Mouse (Mus musculus) embryo, embryonic 10 days (tissue): ENCODE measurements around the gene F5.
"Not testable (repeated sequence)": the region's sequence is repeated elsewhere in the genome, so short reads cannot be mapped to it uniquely, and the experiment has no call there.

Source experiments
- DNase-seq: peaks from one replicate; pipeline ENCODE4 v3.0.0-alpha.2; 2015; ENCODE audit warnings: low spot score

Gene F5

DNA sequence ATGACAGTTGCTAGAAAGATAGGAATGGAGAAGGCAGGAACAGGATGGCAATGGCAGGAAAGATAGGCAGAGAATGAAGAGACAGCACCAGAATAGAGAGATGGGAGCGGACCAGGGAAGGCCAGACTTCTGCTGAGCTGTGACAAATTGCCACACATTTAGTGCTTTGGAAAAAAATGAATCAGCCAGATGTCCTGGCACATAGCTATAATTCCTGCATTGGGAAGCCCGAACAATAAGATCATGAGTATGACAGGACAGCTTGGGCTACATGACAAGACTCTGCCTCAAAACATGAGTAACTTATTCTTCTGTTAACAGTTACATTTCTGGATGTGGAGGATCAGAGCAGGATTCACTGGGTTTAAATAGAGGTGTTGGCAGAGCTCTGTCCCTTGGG lies 8.1 kb downstream of the F5 start:
- DNase-seq: no peak

DNA sequence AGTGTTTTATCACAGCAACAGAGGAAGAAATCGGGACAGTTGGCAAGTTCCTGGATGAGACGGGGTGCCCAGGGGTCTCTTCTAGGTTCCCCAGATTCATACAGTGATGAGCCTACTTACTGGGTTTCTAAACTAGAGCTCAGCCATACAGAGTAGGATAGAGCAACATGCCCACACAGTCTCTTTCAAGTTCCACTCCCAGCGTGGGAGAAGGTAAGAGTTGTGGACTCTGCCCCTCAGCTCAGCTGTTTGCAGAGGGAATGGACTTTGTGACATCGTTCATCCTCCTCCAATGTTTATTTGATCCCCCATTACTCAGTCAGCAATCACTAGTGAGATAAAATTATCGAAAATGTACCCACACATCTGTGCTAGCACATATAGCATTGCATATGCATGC lies 11.1 kb downstream of the F5 start:
- no peak for DNase-seq

DNA sequence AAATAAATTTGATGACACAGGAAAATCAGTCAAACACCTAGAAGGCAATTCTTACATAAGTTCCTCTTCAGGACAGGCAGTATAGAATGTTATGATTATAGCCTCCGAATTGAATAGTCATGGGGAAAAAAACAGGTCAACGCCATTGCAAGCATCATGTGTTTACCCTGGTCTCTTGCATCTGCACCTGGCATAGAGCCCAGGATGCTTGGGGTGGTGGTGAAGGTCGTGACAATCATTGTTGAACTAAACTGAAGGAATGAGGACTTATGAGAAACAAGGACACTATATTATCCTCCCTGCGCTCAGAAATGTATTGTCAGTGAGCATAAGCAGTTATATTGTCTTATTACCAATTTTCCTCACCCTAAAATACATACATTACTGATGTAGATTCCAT lies 17.2 kb downstream of the F5 start:
- DNase-seq: no peak

DNA sequence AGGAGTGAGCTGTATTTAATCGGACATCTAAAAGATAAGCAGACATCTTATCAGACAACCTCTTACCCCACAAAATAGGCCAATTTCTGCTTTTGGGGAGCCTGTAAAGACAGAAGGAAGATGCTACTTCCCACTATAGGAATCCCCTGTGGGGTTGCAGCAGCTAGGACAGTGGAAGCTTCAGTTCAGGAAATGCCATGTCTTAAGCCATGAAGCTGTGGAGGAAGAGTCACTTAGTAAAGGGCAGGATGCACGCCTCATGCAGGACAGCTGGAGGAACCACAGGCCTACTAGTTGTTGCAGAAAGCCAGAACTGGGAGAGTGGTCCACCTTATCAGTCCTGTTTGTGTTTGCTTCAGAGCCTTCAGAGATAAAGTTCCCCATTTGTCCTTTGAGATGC lies 18.8 kb downstream of the F5 start:
- no peak for DNase-seq

DNA sequence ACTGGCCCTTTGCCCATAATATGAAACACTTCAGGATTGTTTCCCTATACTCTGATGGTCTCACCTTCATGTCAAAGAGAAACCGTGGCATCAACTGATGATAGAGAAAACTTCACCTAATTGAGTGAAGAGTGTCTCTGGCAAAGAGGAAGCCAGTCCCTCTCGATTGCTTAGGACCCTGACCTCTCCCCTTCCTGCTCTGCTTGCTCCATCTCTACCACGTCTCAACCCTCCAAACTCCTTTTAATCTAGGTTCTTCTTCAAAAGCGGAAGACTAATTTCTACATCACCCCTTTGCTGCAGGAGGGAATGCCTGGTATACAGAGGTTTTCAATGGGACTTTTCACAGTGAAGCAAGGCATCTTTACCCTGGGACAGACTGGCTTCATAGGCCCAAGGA lies 21.5 kb downstream of the F5 start:
- no peak for DNase-seq

DNA sequence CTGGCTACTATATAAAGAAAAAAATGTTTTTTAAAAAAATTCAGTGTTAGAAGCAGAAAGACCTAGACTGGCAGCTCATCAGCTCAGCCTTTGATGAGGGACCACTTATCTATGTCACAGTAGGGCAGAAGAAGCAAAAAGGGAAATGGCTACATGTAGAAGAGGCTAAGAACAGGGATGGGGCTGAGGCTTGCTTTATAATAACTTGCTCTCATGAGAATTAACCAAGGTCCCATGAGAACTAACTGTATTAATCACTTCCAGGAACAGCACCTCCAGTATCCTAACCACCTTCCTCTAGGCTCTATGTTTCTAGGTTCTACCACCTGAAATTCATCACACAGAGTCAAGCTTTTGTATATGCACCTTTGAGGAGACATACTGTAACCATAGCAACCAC lies 25.2 kb downstream of the F5 start:
- DNase-seq: no peak

DNA sequence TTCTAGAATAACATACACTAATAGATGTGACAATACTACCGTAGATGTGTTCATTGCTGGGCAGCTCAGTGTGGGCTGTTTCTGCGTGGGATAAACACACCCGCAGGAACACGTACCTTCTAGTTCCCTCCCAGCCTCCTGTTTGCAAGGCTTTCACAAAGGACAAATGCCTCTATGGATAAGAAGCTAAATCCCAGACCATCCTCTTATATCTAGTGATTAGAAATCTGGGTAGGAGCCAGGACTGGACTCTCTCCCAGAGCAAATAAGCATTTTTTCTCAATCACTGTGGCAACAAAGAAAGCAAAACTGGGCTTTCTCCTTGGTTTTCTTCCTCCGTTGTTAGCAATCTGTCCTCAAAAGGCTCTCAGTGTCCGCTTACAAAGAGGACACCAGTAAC lies 26.8 kb downstream of the F5 start:
- no peak for DNase-seq

DNA sequence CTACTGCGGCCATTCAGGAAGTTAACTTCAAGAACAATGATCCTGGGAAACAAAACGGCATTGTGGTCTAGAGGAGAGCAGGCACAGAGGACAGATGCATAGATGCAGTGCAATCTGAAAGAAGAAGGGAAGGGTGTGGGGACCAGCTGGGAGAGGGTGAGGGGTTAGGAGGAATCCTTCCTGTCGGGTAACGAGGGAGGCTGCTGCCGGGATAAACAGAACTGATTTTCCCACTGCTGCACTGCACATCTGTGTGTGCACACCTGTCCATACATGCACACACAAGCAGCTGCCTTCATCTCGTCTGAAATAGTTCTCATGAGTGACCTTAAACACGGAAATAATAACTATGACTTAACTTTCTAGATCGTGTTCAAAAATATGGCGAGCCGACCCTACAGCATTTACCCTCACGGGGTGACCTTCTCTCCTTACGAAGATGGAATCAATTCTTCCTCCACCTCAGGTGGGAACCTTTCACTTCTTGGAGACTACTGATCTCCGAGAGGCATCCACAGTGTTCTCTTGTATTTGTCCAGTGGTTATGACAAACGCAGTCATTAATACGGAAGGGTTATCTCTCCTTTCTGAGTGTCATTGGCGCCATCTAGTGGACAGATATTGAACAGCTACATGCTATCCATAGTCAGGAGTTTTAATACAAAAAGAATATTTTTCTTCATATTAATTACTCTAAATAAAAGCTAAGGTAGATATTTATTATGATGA lies 32.7 kb downstream of the F5 start:
- DNase-seq: peak; percentile 81

DNA sequence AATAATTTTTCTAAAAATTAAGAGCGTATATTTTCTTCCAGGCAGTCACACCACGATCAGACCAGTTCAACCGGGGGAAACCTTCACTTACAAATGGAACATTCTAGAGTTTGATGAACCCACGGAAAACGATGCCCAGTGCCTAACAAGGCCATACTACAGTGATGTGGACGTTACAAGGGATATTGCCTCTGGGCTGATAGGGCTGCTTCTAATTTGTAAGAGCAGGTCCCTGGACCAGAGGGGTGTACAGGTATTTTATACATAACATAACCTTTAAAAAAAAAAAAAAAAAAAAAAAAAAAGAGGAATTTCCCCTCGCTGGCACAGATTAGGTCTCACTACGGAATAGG lies 33.2 kb downstream of the F5 start:
- DNase-seq: no peak

DNA sequence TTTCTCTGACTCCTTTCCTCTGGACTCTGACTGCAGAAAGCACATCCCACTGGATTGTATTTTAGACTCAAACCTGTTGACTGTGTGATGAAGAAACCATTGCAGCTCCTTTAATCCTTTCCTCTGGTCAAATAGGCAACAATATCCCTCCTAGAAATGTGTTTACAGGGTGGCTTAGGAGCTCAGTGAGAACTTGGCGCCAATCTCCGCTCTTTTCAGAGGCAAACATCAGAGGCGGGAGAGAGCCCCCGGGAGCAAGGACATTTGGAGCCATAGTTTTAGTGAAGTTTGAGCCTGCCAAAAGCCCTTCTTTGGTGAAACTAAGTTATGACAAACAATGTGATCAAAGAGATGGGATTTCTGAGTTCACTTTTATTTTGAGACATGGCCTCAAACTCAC lies 33.7 kb downstream of the F5 start:
- DNase-seq: no peak

DNA sequence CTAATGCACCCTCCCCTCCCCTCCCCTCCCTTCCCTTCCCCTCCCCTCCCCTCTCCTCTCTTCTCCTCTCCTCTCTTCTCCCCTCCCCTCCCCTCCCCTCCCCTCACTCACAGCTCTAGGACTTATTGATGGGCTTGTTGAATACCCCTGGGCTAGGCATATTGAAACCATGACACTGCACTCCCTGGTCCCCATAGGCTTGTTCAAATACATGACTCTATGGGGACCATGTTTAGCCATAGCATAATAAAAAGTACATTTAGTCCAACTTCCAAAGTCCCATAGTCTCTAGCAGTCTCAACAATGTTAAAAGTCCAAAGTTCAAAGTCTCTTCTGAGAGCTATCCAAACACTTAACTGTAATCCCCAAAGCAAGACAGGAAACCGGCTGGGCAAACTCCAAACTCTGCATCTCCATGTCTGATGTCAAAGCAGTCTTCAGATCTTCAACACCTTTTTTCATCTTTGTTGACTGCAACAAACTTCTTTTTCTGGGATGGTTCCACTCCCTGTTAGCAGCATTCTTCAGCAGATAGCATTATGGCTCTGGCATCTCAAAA lies 35.4 kb downstream of the F5 start:
- DNase-seq: no peak

DNA sequence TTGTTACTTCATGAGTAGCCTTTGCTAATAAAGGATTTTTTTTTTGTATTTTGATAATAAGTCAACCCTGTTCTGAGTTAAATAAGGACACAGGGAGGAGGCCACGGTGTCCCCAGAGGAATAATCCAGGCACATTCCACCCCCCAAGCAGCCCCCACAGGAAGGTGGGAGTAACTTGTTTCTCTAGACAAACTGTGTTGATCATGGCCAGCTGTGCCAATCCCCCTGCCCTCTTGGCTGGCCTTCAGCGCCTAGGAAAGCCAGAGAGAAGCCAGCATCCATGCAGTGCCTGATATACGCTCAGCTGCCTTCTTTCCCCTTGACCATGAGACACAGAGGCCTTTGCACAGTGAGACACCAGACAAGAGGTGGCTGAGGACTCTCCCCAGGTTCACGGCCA lies 47.9 kb downstream of the F5 start:
- DNase-seq: no peak

DNA sequence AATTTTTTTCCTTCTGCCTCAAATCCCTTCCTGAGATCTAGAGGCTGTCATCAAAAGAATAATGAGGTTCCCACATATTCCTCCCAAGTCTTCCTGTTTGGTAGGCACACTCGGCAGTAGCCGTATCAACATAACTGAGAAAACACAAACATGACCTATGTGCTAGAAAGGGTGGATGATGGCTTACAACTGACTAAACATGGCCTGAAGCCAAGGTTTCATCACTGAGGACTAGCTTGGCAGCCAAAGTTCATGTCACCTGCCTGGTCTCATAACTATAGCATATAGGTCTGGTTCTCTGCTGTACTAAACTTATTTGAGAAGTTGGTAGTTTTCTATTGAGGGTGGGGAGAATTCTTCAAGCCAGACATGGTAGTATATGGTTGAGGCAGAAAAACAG lies 56.8 kb downstream of the F5 start:
- DNase-seq: no peak

DNA sequence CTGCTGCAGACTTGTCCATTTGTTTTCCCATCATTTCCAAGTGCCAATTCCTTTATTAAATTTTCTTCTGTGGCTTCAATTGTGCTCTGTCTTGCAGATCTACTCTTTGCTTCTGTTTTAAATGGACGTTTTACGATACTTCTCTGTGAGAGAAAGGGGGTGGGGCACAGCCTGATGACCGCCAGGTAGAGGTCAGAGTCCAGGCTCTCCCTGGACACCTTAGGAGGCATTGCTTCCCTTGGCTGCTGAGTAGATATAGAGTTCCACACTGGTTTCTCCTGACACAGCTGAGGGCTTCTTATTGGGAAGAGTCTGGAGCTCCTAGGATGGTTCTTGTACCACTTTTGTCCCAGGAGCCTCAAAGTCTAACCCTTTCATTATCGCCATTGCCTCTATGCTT lies 59.3 kb downstream of the F5 start:
- no peak for DNase-seq

DNA sequence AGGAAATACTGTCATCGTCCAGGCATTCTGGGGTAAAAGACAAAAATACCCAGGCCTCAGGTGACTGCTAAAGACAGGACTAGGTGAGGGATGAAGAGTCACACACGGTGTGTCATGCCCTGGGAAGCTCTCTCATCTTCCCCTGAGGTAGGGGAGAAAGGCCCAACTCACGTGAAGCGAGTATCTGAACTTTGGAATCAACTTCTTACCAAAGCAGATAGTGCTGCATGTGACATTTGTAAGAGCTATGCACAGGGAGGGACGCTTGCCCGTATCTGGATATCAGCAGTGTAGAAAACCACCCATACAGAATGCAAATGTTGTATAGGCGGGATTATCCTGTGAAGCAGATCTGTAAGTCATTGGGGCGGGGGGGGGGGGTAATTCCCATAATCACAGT lies 61.0 kb downstream of the F5 start:
- DNase-seq: no peak

DNA sequence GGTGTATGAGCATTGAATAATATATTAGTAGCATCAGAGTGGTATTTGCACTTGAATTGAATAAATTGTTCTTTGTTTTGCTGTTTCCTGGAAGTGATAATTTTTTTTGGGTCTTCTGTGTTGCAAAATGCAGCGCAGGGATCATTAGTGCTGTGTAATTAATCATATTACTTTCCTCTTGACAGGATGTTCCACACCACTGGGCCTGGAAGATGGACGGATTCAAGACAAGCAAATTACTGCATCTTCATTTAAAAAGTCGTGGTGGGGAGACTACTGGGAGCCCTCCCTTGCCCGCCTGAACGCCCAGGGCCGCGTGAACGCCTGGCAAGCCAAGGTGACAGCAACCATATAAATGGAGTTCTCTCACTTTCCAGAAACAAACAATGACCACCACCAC lies 62.6 kb downstream of the F5 start:
- DNase-seq: no peak

DNA sequence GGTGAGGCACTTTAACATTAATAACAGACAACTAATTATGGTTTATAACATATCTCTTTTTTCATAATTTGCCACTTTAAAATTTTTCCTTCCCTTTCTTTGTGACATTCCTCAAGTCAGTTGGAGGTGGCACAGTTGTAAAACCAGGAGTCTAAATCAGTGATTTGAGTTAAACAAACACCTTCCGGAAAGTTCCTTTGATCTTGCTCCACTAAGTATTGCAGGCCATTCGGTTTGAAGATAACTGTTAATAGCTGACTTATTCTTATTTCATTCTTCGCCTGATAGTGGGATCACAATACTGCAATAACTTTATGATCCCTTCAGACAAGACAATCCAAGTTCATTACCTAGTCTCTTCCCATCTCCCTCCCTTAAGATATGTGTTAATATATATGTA lies 63.5 kb downstream of the F5 start:
- DNase-seq: no peak

DNA sequence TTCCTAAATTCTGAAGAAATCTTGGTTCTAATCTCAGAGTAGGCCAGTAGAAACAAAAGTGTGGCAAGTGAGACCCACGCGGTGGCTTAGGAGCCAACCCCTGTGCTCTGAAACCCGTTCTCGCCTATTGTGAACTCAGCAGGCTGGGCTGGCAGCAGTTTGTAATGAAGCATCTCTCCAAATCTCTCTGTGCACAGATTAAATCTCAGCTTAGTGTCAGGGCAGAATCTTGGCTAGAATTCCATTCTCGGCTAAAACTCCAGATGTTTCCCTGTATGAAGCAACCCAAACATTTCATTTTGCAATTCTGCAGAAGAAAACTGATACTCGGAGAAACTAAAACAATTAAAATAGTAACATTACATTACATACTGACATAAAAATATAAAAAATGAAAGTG lies 63.9 kb downstream of the F5 start:
- DNase-seq: no peak

DNA sequence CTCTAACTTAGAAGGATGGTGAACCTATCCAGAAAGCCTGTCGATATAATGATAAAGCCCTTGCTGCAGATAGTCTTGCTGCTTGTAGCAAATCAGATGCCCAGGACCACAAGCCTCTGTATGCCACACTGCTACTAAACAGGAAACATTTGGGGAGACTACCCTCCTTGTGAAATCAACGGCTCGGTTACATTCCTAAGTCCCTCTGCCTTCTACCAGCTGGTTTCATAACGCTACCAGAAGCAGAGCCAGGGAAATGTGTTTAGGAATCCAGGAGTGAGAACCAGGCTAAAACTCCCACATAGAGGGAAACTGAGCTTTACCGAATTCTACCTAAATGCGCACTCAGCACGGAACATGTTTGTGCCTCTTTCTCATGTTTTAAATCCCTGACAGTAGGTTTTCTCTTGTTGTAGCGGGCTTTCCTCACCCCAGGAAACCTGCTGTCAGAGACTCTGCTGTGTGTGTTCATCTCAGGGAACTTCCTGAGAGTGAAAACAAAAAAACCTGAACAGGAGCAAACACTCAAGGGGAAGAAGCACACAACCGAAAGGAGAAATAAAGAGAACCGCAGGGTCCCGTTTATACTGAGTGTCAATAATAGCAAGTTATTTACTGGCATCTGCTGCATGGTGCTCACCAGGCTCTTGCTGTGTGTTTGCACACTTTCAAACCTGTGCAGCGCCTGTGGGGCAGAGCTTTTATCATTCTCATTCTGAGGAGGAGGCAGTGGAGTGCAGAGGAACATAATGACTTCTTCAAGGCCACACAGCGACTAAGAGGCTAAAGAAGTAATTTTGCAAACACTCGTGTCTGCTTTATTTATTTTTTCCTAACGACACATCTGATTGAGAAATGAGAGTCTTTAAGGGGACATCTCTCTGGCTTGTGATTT lies 66.4 kb downstream of the F5 start:
- DNase-seq: no peak

DNA sequence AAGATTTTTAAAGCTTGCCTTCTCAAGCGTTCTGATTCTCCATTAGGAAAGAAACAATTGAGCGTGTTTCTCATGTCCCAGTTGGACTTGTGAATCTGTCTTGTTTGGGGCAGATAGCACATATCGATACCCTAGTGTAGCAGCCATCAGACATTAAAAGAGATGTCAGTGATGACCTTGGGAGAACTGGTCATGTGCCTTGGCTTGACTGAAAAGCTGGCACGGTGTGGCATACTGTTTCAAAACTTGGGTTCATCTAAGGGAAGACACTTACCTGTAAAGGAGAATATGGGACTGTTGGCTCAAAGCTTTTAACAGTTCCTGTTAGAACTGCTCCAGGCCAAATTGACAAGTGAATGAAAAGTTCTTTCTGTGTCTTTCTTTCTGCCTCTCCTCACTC lies 68.6 kb downstream of the F5 start:
- no peak for DNase-seq

DNA sequence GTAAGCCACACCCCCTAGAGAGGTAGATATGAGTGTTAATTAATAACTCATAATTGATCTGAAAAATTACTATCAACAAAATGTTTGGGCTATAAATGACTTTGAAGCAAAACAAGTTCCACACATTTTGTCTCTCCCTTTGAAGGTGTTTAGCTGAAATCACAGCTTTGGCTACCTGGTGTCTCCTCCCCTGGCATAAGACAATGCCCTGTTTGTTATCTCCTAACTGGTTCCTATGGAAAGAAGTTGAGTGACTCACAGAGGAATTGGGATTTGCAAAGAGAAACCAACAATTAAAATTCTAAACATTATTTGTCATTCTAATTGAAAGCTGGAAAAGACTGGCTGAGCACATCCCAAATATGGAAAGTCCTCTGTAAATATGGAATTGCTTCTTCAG lies 71.5 kb downstream of the F5 start:
- DNase-seq: no peak

DNA sequence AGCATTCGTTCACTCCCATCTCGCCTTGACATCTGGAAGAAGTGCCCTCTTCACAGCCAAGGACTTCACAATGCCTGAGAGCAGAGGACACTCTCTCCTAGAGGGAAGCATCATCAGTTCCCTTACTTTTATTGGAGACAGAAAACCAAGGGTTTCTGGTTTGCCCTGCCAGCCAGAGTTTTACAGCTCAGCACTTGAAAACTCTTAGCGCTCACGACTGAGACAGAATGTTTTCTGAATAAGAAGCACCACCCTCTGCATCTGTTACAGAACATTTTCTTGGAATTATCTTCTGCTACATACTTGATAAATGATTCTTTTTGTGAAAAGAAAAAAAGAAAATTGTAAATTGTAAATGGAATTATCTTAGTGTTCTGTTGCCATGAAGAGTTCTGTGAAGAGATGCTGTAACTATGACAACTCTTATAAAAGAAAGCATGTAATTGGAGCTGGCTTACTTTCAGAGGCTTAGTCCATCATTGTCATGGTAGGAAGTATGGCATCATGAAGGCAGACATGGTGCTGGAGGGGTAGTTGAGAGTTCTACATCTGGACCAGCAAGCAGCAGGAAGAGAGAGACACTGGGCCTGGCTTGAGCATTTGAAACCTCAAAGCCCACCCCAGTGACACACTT lies 80.4 kb downstream of the F5 start:
- DNase-seq: not testable (repeated sequence)

DNA sequence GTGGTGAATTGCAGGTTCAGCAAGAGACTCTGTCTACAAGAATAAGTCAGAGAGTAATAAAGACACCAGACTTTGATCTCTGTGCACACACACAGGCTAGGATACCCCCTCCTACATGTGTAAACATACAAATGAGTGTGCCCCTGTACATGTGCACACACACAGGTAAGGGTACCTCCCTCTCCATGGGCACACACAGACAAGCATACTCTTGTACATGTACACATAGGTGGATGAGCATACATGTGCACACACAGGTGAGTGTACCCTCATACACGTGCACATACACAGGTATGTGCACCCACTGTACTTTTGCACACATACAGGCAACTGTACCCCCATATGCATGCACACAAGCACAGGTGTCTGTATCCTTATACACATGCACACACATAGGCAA lies 81.8 kb downstream of the F5 start:
- DNase-seq: no peak
